Mouse (Mus musculus) 3134 (cell line): ENCODE results near the gene Rab3c.

Source experiments
- DNase-seq: peaks from one replicate; pipeline ENCODE4 v3.0.0-alpha.2; 2011; ENCODE audit warnings: low spot score; ENCODE audit not compliant: insufficient read length; ENCODE audit errors: extremely low read depth

Gene Rab3c

DNA sequence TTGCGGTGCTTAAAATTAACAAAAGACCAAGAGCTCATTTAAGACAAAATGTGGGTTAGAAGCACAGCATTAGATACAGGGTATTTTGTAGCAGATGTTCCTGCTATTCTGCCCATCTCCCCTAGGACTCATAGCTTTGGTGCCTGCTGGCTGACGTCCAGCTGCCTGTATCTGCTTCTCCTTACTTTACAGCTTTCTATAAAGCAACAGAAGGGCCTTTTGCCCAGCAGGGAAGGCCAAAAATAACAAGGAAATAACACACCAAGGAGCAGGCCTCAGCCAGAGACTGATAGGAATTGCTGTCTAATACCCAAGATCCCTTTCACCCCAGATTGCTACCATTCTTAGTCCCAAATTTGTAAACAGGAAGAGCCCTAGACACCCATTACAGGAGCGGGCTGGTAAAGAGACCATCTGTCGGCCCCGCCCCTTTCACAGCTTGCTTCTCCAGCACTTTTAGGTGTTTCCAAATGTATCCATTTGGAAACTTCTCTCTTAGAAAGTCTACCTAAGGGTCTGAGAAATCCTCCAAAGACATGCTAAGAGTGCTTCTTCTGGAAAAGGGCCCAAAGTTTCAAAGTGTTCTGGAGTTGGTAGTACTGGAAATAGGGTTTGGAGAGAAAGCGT, 183.3 kb downstream of the Rab3c start:
- no peak for DNase-seq

DNA sequence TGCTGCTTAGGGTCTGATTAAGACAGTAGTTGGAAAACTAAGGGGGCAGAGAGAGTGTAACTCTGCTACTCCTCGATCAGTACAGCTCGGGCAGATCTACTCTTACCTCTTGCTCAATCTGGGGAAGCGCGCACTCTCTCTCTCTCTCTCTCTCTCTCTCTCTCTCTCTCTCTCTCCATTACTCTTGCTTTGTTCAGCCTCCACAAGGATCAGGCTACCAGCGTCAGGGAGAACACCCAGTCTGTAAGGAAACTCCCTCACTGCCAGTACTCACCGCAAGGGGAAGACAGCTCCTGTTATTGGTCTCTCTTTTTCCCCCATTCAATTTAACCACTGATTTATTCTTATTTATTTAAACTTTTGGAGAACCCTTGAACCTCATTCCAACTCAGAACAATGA, 185.8 kb downstream of the Rab3c start:
- no peak for DNase-seq

DNA sequence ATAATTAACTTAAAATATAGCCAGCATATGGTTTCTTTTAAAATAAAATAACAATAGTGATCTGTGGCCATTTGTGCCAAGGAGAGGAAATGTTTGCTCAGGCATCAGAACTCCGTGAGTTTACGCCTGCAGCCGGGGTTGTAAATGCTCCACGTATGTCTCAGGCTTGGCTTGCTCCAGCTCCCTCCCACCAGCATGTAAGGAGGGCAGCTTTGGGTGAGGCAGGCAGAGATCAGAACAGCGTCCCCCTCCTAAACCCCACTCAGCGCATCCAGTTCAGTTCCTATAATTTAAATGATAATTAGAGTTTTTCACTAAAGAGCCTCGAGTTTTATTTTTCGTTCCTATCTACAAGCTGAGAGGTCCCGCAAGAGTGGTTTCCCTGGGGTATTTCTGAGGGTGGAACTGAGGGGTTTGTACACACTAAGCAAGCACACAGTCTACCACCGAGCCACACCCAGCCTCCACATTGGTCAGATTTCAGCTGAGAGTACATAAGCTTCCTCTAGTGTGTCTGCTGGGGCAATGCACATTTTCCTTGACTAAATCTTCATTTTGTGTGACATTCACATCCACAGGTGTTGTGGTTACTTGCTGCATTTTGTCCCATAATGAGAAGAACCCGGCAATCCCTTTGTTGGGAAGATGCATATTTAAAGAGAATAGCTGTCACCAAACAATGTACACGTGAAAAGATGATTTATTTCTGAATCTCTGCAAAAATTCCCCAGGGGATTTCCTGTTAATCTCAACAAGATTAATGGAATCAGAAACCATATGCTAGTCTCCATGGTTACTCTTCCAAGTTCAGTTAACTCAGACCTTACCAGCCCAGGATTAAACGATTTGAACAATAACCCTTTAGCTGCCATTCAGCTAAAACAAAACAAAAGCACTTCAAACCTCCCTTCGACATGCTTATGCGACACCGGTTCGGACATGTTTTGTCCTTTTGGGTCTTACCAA, 186.8 kb downstream of the Rab3c start:
- no peak for DNase-seq

DNA sequence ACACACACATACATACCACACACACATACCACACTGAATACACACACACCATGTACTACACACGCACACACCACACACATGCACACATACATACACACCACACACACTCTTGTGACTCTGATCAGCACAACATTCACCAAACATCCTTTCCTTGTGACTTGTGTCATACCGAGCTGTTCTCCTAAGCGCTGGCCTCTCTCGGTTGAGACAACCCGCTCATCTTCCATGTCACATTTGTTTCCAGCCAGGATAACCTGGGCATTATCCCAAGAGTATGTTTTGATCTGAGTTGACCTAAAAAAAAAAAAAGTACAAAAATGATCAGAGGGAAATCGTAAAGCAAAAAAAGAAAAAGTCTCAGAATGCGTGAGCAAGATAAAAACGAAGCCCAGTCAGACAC, 196.8 kb downstream of the Rab3c start:
- no peak for DNase-seq

DNA sequence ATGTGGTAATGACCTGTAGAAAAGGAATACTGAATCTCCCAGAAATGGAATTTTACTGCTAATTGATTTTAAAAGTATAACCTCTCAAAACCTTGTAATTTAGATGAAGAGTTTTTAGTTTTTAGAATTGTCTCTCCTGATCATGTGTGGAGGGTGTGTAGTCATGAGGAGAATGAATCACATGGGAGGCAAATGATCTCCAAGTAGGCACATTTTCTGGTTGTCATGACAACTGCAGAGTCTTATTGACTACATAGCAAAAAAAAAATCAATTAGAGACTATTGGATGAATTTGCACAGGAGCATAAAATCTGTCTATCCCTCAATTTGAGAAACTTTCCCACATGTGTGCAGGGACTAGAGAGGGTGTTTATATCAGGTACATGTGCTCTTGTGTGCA, 199.6 kb downstream of the Rab3c start:
- no peak for DNase-seq

DNA sequence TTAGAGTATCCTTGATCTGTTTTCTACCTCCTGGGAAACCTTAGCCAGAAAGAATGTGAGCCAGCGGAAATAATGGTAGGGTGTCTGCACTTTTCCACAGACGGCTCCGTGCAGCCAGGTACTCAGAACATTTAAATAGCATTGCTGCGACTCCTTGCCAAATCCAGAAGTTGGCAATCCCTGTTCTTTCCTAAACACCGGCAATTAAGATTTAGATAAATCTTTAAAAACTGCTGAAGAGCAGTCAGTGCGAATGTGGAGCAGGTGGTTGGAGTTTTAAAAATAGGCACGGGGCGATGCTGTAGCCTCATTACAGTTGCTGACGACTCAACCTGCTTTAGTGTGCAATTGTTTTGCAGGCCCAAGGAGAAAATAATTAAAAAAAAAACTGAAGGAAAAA, 205.2 kb downstream of the Rab3c start:
- no peak for DNase-seq

DNA sequence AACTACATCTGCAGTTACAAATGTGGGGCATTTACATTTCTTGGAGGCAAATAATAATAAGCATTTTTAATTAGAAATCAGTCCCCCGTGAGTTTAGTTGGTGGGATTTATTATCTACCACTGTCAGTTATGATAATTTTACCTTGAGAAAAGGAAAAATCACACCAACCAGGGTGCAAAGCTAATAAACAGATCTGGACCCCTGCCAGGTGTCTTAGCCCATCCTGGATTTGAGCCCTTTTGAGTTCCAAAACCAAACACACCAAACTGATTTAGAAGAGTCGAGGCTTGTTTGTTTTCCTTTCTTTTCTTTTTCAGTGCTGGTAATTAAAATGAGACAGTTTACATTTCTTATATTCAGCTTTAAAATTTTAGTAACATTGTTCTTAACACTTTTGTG, 206.6 kb downstream of the Rab3c start:
- DNase-seq, result no peak

DNA sequence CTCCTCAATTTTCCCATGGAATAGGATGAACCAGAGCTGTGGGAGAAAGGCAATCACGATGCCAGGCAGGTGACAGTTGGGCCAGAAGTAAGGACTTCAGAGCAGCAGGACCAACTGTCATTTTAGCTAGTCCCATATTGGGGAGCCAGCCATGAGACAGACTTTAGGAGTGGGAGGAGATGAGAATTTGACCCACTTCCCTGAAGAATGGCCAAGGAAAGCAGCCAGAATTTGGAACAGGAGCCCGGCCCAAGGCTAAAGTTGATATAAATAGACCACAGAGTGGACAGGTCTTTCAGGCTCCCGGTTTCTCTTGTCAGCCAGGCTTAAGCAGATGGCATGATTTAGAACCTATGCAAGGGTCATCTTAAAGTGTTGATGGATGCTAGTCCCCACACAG, 213.6 kb downstream of the Rab3c start:
- no peak for DNase-seq

DNA sequence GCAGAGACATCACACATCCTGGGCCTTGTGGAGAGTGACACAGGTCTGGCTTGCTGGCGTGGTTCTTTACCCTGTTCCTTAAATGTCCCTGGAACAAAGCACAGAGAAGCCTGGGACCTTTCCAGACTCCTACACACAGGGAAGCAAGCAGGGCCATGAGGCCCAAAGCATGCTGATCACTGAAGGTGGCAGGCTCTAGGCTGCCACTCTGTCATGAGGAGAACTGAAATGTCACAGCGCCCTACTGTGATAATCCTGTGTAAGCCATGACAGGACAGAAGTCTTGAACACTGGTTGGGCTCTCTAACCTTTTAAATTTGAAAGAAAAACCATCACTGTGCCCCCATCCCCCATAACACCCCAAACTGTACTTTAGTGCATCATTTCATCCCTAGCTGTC, 214.1 kb downstream of the Rab3c start:
- DNase-seq, result no peak

DNA sequence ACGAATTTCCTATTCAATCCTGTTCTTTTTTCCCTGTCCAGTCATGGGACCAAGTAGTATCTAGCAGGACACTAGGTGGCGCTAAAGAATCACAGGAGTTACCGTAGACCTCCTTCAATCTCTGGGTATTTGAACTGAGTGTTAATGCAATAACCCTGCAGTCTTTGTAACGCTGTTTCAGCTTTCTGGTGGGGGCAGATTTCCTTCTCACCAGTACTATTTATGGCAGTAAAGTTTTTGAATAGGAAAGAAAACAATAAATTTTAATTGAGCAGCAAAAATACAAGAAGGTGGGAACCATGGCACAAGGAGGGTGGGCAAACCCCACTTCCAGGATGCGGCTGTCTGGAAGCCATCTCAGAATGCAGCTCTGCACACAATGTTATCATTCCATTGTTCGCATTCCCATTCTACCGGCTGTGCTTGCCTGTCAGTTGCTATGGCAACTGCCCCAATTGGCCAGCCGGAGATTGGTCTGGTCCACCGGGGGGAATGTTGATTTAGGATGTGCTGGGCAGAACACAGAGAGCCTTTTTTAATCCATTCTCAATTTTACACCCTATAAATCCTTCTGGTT, 217.9 kb downstream of the Rab3c start:
- no peak for DNase-seq

DNA sequence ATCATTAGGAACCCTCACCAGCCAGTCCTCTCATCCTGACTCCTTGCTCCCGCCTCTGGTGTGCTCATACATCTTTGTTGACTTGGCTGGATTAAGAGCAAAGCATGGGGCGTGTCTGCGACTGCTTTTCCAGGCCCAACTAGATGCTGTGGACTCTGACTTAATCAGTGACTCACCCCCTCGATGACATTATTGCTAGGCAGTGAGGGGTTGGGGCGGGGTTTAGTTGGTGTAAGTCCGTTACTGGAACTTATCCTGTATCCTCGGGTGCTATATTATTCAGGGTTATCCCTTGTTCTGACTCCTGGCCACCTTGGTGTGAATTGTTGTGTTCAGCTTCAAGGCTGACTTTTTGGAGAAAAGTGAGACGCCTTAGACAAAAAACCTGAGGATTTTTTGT, 218.5 kb downstream of the Rab3c start:
- no peak for DNase-seq

DNA sequence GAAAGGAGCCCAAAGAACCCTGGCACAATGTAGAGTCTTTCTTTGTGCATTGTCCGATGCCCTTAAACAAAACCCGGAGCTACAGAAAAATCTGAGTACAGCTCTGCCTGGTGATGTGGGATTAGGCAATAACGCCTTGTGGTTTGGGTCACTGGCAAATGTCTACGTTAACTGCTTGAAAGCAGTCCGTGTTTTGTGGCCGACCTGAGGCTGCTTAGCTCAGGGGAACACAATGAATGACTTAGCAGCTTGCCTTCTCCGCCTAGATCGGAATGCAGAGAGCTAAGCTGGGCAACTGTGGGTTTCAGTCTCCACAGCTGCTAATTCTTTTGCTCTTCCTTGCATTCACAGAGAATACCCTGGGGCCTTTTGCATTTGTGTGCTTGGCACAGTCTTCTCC, 226.3 kb downstream of the Rab3c start:
- no peak for DNase-seq

DNA sequence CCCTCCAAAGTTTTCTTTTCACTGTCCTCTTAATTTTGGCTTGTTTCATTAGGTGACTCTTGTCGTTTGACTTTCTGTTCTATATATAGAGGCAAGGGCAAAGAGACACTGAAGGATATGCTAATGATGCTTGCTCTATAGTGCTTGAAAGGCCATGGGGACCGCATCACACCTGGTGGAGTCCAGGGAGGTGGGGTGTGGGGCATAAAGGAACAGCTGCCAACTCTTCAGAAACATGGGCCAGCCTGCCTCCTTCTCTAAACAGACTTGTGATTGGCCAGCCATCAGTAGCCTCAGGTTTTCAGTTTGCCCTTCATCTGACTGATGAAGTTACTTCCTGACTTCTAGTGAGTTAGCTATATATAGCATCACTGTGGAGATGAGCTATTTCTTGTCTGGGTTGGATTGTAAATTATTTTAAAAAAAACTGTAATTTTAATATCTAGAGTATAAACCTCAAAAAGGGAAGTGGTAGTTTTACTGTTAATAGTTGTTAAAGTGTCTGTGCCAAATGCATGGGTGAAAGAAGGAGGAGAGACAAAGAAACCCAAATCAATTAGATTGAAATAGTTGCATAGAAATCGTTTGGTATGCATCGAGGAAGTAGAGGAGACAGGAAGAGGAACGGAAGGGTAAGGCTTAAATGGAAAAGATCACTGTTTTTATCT, 231.9 kb downstream of the Rab3c start:
- no peak for DNase-seq

DNA sequence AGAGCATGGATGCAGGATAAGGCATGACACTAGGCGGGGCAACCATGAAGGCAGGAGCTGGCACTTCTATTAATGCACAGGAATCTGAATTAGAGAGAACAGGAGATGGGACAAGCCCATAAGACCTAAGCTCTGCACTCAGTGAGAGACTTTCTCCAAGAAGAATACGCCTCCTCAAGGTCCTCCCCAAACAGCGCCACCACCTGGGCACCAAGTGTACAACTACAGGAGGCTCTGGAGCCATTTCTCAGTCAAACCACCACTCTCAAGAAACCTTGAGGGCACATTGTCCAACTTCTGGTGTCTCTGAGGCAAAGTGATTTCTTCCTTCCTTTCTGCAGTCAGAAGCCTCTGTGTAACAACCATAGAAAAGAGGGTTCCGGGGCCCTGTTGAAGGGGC, 236.4 kb downstream of the Rab3c start:
- no peak for DNase-seq

DNA sequence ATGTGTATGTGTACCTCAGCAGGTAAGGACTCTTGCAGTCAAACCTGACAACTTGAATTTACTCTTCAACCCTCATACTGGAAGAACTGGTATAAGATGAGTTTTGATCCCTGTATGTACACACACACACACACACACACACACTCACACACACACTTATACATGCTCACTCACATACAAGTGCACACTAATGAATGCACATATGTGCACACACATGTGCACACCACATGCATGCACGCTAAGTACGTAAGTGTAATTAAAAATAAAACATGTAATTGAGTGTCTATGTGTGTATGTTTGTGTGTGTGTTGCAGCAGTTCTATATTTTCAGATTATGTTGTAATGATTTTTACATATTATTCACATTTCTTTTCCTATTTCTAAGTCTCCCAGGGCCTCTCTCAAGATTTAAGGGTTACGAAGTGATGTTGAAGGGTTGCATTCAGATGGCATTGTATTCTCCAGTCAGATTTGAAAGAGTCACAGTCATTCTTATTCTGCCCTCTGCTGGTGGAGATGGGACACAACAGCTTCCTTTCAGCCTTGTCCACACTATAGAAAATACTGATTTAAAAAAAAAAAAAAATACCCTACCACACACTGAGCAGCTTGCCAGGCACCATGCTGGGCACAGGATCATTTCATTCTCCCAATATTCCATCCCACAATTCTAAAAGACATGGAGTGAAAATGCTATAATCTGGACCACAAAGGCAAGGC, 240.9 kb downstream of the Rab3c start:
- no peak for DNase-seq

DNA sequence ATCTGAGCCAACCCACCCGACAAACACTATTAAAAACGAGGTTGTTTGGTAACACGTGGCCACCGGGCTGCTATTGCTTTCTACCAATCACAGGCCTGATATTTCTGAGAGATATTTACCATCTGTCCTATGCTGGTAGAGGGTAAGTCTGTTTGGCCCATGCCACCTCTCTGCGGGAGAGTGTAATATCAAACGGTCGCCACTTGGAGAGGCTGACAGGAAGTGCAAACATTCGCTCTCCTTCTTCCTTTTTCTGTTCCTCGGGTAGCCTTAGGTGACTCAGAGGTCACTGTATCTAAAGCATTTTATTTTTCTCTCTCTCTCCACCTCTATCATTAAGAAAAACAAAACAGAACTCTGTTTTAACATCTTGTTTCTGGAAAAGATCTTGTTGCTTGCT, 241.6 kb downstream of the Rab3c start:
- DNase-seq, result no peak

DNA sequence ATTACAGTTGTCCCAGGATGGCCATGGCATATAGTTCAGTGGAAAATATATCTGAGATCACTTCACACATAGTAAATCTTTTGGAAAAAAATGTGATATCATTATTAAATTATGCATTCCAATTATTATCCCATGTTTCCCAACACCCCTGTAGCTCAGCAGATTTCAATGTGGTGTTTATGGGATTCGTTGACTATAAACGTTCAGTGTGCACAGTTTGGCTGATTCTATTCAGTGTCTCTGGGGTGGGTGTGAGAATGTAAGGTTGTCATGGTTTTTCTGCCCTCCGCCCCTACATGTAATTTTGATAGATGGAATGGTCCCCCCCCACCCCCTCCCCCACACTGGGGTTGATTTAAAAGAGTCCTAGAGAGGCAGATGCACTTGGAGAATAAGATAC, 242.3 kb downstream of the Rab3c start:
- no peak for DNase-seq

DNA sequence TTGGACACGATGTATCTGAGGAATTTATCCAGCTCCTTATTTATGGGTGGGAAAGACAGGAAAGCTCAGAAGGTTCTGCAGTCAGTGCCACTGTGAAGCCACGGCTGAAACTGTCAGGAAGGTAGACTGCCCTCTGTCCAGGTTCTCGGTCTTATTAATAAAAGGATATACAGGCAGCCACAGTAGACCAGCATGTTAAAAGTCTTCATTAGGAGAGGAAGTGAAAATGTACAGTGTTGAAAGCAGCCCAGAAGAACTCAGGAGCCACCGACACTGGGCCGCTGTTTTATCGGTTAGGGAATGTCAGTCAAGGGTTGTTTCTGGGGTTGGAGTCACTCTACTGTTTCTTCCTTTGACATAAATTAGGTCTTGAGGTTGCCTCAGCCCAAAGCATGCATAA, 245.9 kb downstream of the Rab3c start:
- DNase-seq, result no peak

DNA sequence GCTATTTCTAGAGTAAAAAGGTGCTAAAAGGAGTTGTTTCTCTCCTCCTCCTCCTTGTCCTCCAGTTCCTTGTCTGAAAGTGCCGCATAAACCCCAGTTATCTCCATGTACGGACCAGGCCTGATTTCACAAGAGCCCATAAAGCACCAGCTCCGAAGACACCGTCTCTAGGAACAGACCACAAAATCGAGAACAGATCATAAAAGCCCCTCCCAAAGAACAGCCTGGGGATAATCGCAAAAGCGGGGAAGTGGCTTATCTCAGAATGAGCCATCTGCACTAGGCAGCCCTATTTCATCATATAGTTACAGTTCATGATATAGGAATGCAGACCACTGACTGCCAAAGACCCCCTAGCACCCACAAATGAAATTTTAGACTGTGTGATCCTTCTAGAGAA, 246.8 kb downstream of the Rab3c start:
- no peak for DNase-seq

DNA sequence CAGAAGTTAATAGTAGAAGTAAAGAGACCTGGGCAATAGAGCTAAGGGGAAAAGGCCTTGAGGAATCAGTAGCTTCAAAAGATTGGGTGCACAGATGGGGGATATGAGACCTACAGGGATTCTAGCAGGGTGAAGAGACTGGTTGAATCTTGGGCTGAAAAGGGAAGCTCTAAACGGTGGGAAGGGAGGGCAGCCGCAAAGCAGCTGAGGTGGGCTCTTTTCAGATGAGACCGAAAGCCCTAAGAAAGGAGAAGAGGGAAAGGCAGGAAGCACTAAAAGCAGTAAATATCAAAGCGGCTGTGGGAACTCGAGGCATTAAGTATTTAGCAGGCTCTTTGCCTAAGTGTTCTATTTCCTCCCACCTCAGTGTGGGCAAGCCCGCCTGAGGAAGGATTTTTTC, 248.9 kb downstream of the Rab3c start:
- no peak for DNase-seq

DNA sequence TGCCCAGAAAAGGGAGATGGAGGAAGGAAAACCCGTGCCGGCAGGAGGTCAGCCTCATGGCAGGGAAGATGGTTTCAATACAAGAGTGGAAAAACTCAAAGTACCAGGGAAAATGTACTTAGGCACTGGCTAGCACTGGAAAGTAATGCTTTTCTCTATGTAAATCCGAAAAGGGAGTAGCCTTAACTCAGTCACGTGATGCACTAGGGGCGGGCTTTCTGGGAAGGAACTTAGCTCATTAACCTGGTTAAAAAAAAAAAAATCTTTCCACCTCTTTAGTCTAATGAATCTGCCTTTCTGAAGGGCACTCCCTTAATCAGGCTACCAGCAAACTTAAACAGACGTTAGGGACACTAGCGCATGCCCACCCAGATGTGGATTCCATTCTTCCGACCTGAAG, 249.7 kb downstream of the Rab3c start:
- DNase-seq, result no peak
